Mouse (Mus musculus): ENCODE measurements around the gene Srd5a2. TPM values are rescaled to one million over a fixed set of nuclear protein-coding genes. Genes with fewer than 3 reads are reported as not detected.
"Not testable (repeated sequence)": the region's sequence is repeated elsewhere in the genome, so short reads cannot be mapped to it uniquely, and the experiment has no call there.

Srd5a2 gene
- not detected in 2 replicates for polyA plus RNA-seq (2015; fragmentation: Nextera tagmentation; extraction: Ambion mirVana)

- Histone ChIP-seq H3K27me3 (peaks cover 53% of the 10 kb centered on the region), H3K9ac (no peak within 1 kb of the TSS), H3K9me3 (no peaks in the 10 kb centered on the region), H3K27ac (no peak within 1 kb of the TSS), H3K36me3 (no peaks in the 10 kb centered on the region), H3K4me1 (no peaks in the 10 kb centered on the region), H3K4me3 (peak within 1 kb of the TSS; percentile 20), H3K4me2 (peak within 1 kb of the TSS; percentile 39)
- 0 out of 2 replicates have a peak, but pooled peaks have one; percentile 46 for ATAC-seq (ENCODE audit: borderline replicate concordance, extremely low read depth, low FRiP score, low TSS enrichment)
- WGBS = 2% methylated on average over 45 of the region's 45 CpGs
These were observed at the start of gene Srd5a2 for GRCm38 (mm10) chr17:74047210-74048082. Srd5a2 (minus strand) TSS chr17:74047916.

- no peaks in the 10 kb centered on the region for H3K4me1 ChIP-seq
- no peaks in the 10 kb centered on the region for H3K9me3 ChIP-seq
- no peaks in the 10 kb centered on the region for H3K27me3 ChIP-seq
- H3K27ac ChIP-seq = no peak overlapping the region
- no peak for ATAC-seq (ENCODE audit: borderline replicate concordance, extremely low read depth, low FRiP score, low TSS enrichment)
- no peaks in the 10 kb centered on the region for H3K36me3 ChIP-seq
- WGBS = 45% methylated on average over 5 of the region's 5 CpGs
- no peak overlapping the region for H3K4me2 ChIP-seq
- no peak overlapping the region for H3K9ac ChIP-seq
- H3K4me3 ChIP-seq = no peak overlapping the region
These were observed 41.4 kb upstream of the Srd5a2 start for GRCm38 (mm10) chr17:74088886-74089678.

- ATAC-seq (ENCODE audit: borderline replicate concordance, extremely low read depth, low FRiP score, low TSS enrichment) = no peak
- 49% methylated on average over 2 of the region's 2 CpGs for WGBS
These were observed 40.3 kb upstream of the Srd5a2 start for GRCm38 (mm10) chr17:74088016-74088415.

GRCm38 (mm10) chr17:74083370-74083769 is 35.7 kb upstream of the Srd5a2 start:
- no peaks in the 10 kb centered on the region for H3K27me3 ChIP-seq
- WGBS = 80% methylated on average over 4 of the region's 4 CpGs

More at GRCm38 (mm10) chr17:74088016-74088415, 40.3 kb upstream of the Srd5a2 start:
- Histone ChIP-seq H3K4me1 (no peaks in the 10 kb centered on the region), H3K4me2 (no peak overlapping the region), H3K36me3 (no peaks in the 10 kb centered on the region), H3K27ac (no peak overlapping the region), H3K9ac (no peak overlapping the region), H3K27me3 (no peaks in the 10 kb centered on the region), H3K4me3 (no peak overlapping the region), H3K9me3 (no peaks in the 10 kb centered on the region)

GRCm38 (mm10) chr17:74080076-74080615 is 32.4 kb upstream of the Srd5a2 start:
- no peaks in the 10 kb centered on the region for H3K9me3 ChIP-seq
- 62% methylated on average over 6 of the region's 6 CpGs for WGBS
- no peaks in the 10 kb centered on the region for H3K36me3 ChIP-seq

More at GRCm38 (mm10) chr17:74083370-74083769, 35.7 kb upstream of the Srd5a2 start:
- H3K36me3 ChIP-seq = no peaks in the 10 kb centered on the region
- H3K9ac ChIP-seq = no peak overlapping the region
- H3K4me2 ChIP-seq = no peak overlapping the region
- H3K27ac ChIP-seq = no peak overlapping the region
- no peaks in the 10 kb centered on the region for H3K4me1 ChIP-seq
- no peak for ATAC-seq (ENCODE audit: borderline replicate concordance, extremely low read depth, low FRiP score, low TSS enrichment)
- H3K4me3 ChIP-seq = no peak overlapping the region
- no peaks in the 10 kb centered on the region for H3K9me3 ChIP-seq

GRCm38 (mm10) chr17:74078776-74079495 is 31.2 kb upstream of the Srd5a2 start:
- no peak for ATAC-seq (ENCODE audit: borderline replicate concordance, extremely low read depth, low FRiP score, low TSS enrichment)
- Histone ChIP-seq H3K27me3 (no peaks in the 10 kb centered on the region), H3K9ac (no peak overlapping the region), H3K4me1 (no peaks in the 10 kb centered on the region), H3K27ac (no peak overlapping the region), H3K36me3 (no peaks in the 10 kb centered on the region), H3K9me3 (no peaks in the 10 kb centered on the region), H3K4me2 (no peak overlapping the region), H3K4me3 (no peak overlapping the region)
- 81% methylated on average over 13 of the region's 13 CpGs for WGBS

More at GRCm38 (mm10) chr17:74080076-74080615, 32.4 kb upstream of the Srd5a2 start:
- Histone ChIP-seq H3K9ac (no peak overlapping the region), H3K4me3 (no peak overlapping the region), H3K27me3 (no peaks in the 10 kb centered on the region), H3K4me1 (no peaks in the 10 kb centered on the region), H3K4me2 (no peak overlapping the region), H3K27ac (no peak overlapping the region)
- no peak for ATAC-seq (ENCODE audit: borderline replicate concordance, extremely low read depth, low FRiP score, low TSS enrichment)

GRCm38 (mm10) chr17:74073067-74073466 is 25.4 kb upstream of the Srd5a2 start:
- H3K4me3 ChIP-seq, H3K27me3 ChIP-seq: not testable (repeated sequence)
- 83% methylated on average over 5 of the region's 5 CpGs for WGBS

GRCm38 (mm10) chr17:74062763-74063162 is 15.0 kb upstream of the Srd5a2 start:
- H3K36me3 ChIP-seq; H3K4me1 ChIP-seq; H3K4me3 ChIP-seq; H3K9me3 ChIP-seq; H3K9ac ChIP-seq; H3K4me2 ChIP-seq; ATAC-seq (ENCODE audit: borderline replicate concordance, extremely low read depth, low FRiP score, low TSS enrichment); H3K27me3 ChIP-seq; H3K27ac ChIP-seq: not testable (repeated sequence)
- WGBS = 85% methylated on average over 5 of the region's 5 CpGs

More at GRCm38 (mm10) chr17:74073067-74073466, 25.4 kb upstream of the Srd5a2 start:
- H3K36me3 ChIP-seq; H3K4me2 ChIP-seq; ATAC-seq (ENCODE audit: borderline replicate concordance, extremely low read depth, low FRiP score, low TSS enrichment); H3K27ac ChIP-seq; H3K4me1 ChIP-seq; H3K9ac ChIP-seq; H3K9me3 ChIP-seq: not testable (repeated sequence)

GRCm38 (mm10) chr17:74048229-74048816 is 607 bp upstream of the Srd5a2 start:
- no peaks in the 10 kb centered on the region for H3K4me1 ChIP-seq
- peak overlapping the region; percentile 20; the same call in 1 of the 2 replicates for H3K4me3 ChIP-seq
- H3K4me2 ChIP-seq = peak overlapping the region; percentile 39
- no peak overlapping the region for H3K27ac ChIP-seq
- no peak for ATAC-seq (ENCODE audit: borderline replicate concordance, extremely low read depth, low FRiP score, low TSS enrichment)
- H3K27me3 ChIP-seq = peaks cover 53% of the 10 kb centered on the region
- 3% methylated on average over 19 of the region's 19 CpGs for WGBS
- no peaks in the 10 kb centered on the region for H3K36me3 ChIP-seq
- H3K9me3 ChIP-seq = no peaks in the 10 kb centered on the region
- H3K9ac ChIP-seq = no peak overlapping the region

- H3K9ac ChIP-seq = no peak overlapping the region
- ATAC-seq (ENCODE audit: borderline replicate concordance, extremely low read depth, low FRiP score, low TSS enrichment) = no peak
- WGBS = 71% methylated on average over 4 of the region's 4 CpGs
- H3K27ac ChIP-seq = no peak overlapping the region
- no peaks in the 10 kb centered on the region for H3K9me3 ChIP-seq
- peaks cover 37% of the 10 kb centered on the region for H3K27me3 ChIP-seq
- no peaks in the 10 kb centered on the region for H3K36me3 ChIP-seq
- H3K4me3 ChIP-seq = no peak overlapping the region
- H3K4me2 ChIP-seq = no peak overlapping the region
- H3K4me1 ChIP-seq = no peaks in the 10 kb centered on the region
These were observed 4.0 kb downstream of the Srd5a2 start for GRCm38 (mm10) chr17:74043754-74044153.

Measured in lung, embryonic 15.5 days (tissue).